Mouse (Mus musculus) limb, embryonic 15.5 days (tissue): Measurements from ENCODE around the gene Hspb7. TPM values are rescaled to one million over a fixed set of nuclear protein-coding genes. Genes with fewer than 3 reads are reported as not detected.
A peak's percentile ranks its signal among the peaks of the same experiment; 100 is the strongest.

Experiments
- ATAC-seq: fragments of 200-750 bp; cut with Nextera tagmentation; 2 replicates; pipeline ENCODE4 v1.8.0; 2017; ENCODE audit warnings: low read depth, moderate TSS enrichment; ENCODE audit not compliant: insufficient number of reproducible peaks, low FRiP score, low TSS enrichment
- H3K27ac ChIP-seq: fragments of 300-500 bp; sonication (generic); 2 replicates; pipeline ENCODE4 v1.5.1; 2015; ENCODE audit warnings: moderate library complexity, mild to moderate bottlenecking, inconsistent platforms
- H3K27me3 ChIP-seq: fragments of 300-500 bp; sonication (generic); 2 replicates; pipeline ENCODE4 v1.6.1; 2015; ENCODE audit warnings: inconsistent platforms
- H3K36me3 ChIP-seq: fragments of 300-500 bp; sonication (generic); 2 replicates; pipeline ENCODE4 v1.6.1; 2015; ENCODE audit warnings: inconsistent platforms
- H3K4me1 ChIP-seq: fragments of 300-500 bp; sonication (generic); 2 replicates; pipeline ENCODE4 v1.6.1; 2015; ENCODE audit warnings: inconsistent platforms
- H3K4me2 ChIP-seq: fragments of 300-500 bp; sonication (generic); 2 replicates; pipeline ENCODE4 v1.6.1; 2015; ENCODE audit warnings: mild to moderate bottlenecking, inconsistent platforms
- H3K4me3 ChIP-seq: fragments of 300-500 bp; sonication (generic); 2 replicates; pipeline ENCODE4 v1.5.1; 2015; ENCODE audit warnings: mild to moderate bottlenecking, inconsistent platforms
- H3K9ac ChIP-seq: fragments of 300-500 bp; sonication (generic); 2 replicates; pipeline ENCODE4 v1.6.1; 2015; ENCODE audit warnings: inconsistent platforms
- H3K9me3 ChIP-seq: fragments of 300-500 bp; sonication (generic); 2 replicates; pipeline ENCODE4 v1.6.1; 2016; ENCODE audit warnings: inconsistent platforms
- WGBS: fragments of 180-500 bp; shearing (Covaris S2); methylation state at CpG from one replicate; pipeline ENCODE4 v1.1.7; 2015; 5-methylcytosine and 5-hydroxymethylcytosine counted together
- polyA plus RNA-seq: library from polyadenylated mRNA; unstranded; fragments of >200 nt; fragmentation: Nextera tagmentation; extraction: Ambion mirVana; gene quantifications from 2 replicates; pipeline ENCODE4 v1.2.1, GENCODE M21; 2015

Gene Hspb7
- polyA plus RNA-seq = 1.7 and 5.4 TPM in 2 replicates

DNA sequence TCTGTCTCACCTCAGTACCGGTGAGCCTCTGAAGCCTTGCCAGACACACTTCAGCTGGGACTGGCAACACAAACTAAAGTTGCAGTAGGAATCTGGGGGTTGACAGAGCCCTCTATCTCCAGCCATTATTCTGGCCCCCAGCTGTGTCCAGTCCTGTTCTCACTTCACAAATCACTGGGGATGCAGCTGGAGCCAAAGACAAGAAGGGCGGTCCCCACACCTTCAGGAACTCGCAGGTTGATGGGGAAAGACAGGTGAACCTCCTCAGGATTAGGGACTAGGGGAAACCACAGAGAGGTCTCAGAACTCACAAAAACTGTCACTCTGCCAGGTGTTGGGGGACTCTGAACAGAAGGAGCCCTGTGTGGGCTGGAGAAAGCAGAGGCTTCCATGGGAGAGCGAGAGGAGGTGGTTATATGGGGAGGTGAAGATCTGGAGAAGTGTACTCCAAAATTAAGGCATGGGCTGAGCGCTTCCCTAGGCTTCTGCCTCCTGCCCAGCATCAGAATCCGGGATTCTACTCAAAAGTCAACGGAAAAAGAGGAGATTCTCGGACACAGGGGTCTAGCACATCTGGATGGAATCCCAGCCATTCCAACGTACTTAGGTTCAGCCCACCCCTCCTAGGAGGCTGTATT, at the start of gene Hspb7:
Hspb7 (plus strand) TSS at position 588 of the 638 bp plus-strand sequence.
- no peaks in the 10 kb centered on the region for H3K36me3 ChIP-seq
- H3K9ac ChIP-seq = no peak within 1 kb of the TSS; the same call in 1 of the 2 replicates
- no peak for ATAC-seq
- H3K27me3 ChIP-seq = 0 out of 2 replicates have a peak, but pooled peaks cover 6% of the 10 kb centered on the region
- H3K4me2 ChIP-seq = 0 out of 2 replicates have a peak within 1 kb of the TSS, but pooled peaks have one; percentile 10
- H3K27ac ChIP-seq = no peak within 1 kb of the TSS
- no peak within 1 kb of the TSS for H3K4me3 ChIP-seq
- H3K4me1 ChIP-seq = peaks cover 30% of the 10 kb centered on the region
- no peaks in the 10 kb centered on the region for H3K9me3 ChIP-seq
- WGBS = 39% methylated on average over 9 of the region's 9 CpGs

DNA sequence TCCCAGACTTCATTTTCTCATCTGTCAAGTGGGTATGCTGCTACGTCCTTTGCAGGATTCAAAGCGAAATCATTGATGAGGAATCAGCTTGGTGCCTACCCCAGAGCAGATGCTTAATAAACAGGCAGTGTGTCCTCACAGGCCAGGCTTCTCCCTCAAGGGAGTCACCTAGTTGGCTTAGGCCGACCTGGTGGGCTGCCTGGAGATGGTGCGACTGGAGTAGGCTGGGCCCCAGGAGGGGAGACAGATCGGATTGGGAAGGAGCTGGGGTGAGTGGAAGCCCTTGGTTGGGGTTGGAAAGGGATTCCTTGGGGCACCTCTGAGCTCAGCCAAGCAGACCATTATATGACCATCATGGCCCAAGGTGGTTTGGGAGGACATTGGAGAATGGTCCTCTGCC, 48.2 kb upstream of the Hspb7 start:
- H3K9ac ChIP-seq = no peak overlapping the region
- no peak overlapping the region for H3K27ac ChIP-seq
- H3K4me3 ChIP-seq = no peak overlapping the region
- WGBS = 88% methylated on average over 5 of the region's 5 CpGs
- H3K9me3 ChIP-seq = no peaks in the 10 kb centered on the region
- no peak overlapping the region for H3K4me2 ChIP-seq
- no peak for ATAC-seq
- peaks cover 19% of the 10 kb centered on the region for H3K27me3 ChIP-seq
- peaks cover 12% of the 10 kb centered on the region for H3K4me1 ChIP-seq
- no peaks in the 10 kb centered on the region for H3K36me3 ChIP-seq

DNA sequence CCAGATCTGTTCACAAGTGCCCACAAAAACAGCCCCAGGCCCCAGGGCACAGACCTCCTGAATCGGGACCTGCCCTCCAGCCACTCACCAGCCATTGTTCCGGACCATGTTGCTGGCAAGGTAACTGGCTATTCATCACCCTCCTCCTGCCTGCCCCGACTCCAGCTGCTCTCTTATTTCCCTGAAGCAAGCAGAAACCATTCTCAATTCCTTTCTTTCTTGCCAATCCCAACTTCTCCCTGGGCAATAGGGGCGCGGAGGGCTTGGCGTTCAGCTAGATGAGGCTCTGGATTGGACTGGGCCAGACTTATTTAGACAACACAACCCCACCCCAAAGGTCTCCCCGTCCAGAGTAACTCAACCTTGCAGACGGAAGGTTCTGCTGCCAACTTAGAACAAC, 40.9 kb upstream of the Hspb7 start:
- no peak overlapping the region for H3K4me2 ChIP-seq
- WGBS = 60% methylated on average over 8 of the region's 8 CpGs
- no peaks in the 10 kb centered on the region for H3K36me3 ChIP-seq
- H3K9ac ChIP-seq = no peak overlapping the region
- ATAC-seq = no peak
- no peaks in the 10 kb centered on the region for H3K9me3 ChIP-seq
- peaks cover 45% of the 10 kb centered on the region for H3K27me3 ChIP-seq
- H3K4me3 ChIP-seq = no peak overlapping the region
- peaks cover 13% of the 10 kb centered on the region for H3K4me1 ChIP-seq
- H3K27ac ChIP-seq = no peak overlapping the region

DNA sequence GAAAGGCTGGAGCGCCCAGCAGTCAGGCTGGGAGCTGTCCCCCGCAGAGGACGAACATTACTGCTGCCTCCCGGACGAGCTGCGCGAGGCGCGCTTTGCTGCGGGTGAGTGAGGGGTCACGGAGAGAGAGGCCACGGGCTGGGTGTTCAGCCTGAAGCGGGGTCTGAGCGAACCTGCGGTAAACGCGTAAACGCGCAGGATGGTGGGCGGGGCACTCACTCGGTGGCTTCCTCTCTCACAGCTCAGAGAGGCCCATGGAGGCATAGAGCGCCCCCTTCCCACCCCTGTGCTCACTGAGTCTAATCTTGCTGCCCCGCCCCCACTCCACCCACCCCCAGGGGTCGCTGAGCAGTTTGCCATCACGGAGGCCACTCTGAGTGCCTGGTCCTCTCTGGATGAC, 38.2 kb upstream of the Hspb7 start:
- H3K9me3 ChIP-seq = no peaks in the 10 kb centered on the region
- H3K4me2 ChIP-seq = peak overlapping the region; percentile 71
- H3K4me1 ChIP-seq = peaks cover 16% of the 10 kb centered on the region
- H3K36me3 ChIP-seq = no peaks in the 10 kb centered on the region
- peak overlapping the region; percentile 37 for H3K4me3 ChIP-seq
- peaks cover 47% of the 10 kb centered on the region for H3K27me3 ChIP-seq
- ATAC-seq = 0 out of 2 replicates have a peak, but pooled peaks have one; percentile 11
- H3K27ac ChIP-seq = no peak overlapping the region
- H3K9ac ChIP-seq = 0 out of 2 replicates have a peak overlapping the region, but pooled peaks have one; percentile 28
- WGBS = 1% methylated on average over 24 of the region's 25 CpGs

DNA sequence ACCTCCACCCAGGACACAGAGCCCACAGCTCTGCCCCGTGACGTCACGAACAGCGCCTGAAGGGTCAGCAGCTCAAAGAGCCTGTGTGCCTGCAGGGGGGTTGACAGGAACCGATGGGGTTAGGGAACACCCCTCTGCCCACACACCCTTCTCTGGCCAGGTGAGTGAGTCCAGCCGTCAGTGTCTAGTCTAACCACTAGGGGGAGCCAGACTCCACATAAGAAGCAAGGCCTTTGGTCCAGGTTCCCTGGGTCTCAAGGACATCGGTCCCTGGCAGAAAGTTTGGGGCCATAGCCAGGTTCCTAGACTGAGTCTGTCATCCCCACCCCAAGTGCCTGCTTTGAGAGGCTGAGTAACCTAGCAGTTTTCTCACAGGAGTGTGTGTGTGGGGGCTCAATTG, 35.3 kb upstream of the Hspb7 start:
- no peak overlapping the region for H3K9ac ChIP-seq
- WGBS = 0% methylated on average over 7 of the region's 7 CpGs
- no peak overlapping the region for H3K4me2 ChIP-seq
- H3K4me1 ChIP-seq = peaks cover 16% of the 10 kb centered on the region
- H3K36me3 ChIP-seq = no peaks in the 10 kb centered on the region
- ATAC-seq = no peak
- H3K9me3 ChIP-seq = no peaks in the 10 kb centered on the region
- no peak overlapping the region for H3K27ac ChIP-seq
- peaks cover 46% of the 10 kb centered on the region for H3K27me3 ChIP-seq
- no peak overlapping the region for H3K4me3 ChIP-seq

DNA sequence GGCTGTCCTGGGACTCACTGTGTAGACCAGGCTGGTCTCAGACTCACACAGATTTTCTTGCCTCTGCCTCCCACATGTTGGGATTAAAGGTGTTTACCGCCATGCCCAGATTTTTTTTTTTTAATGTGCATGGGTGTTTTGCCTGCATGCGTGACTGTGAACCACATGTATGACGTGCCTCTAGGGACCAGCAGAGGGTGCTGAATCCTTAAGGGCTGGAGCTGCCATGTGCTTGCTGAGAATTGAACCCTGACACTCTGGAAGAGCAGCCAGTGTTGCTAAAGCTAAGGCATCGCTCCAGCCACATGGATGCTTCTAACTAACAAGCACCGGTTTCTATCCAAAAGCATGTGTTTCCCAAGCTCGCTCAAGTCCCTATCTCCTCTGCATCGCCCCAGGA, 34.4 kb upstream of the Hspb7 start:
- Histone ChIP-seq H3K4me2 (no peak overlapping the region), H3K27ac (no peak overlapping the region), H3K27me3 (peaks cover 37% of the 10 kb centered on the region), H3K9ac (no peak overlapping the region), H3K4me3 (no peak overlapping the region), H3K9me3 (no peaks in the 10 kb centered on the region), H3K36me3 (no peaks in the 10 kb centered on the region), H3K4me1 (peaks cover 16% of the 10 kb centered on the region)
- 68% methylated on average over 7 of the region's 7 CpGs for WGBS
- ATAC-seq = no peak

DNA sequence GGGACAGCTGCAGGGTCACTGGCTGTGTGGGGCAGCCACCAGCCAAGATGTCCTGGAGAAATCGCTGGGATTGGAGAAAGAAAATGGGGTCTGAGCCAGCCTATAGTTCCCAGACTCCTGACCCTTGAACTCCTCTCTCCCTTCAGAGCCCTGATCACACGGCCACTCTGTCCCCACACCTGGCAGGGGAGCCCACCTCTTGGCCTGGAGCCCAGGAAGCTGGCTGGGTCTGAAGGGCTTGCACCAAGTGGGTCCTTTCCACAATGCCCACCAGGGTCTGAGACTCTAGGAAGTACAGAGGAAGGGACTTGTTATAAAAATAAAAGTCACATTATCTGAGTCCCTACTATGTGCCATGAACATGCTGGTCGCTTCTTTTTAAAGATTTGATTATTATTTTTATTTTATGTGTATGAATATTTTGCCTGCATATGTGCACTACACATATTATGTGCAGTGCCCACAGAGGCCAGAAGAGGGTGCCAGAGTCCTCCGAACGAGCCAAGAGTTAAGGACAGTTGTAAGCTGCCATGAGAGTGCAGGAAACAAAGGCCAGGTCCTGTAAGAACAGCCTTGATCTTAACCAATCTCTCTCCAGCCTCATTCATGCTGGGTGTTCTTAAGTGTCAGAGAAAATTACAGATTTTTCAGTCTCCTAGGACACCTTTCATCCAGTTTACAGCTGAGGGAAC, 33.3 kb upstream of the Hspb7 start:
- Histone ChIP-seq H3K4me1 (peaks cover 11% of the 10 kb centered on the region), H3K9ac (no peak overlapping the region), H3K36me3 (no peaks in the 10 kb centered on the region), H3K4me3 (no peak overlapping the region), H3K27ac (no peak overlapping the region), H3K4me2 (no peak overlapping the region), H3K27me3 (peaks cover 27% of the 10 kb centered on the region), H3K9me3 (no peaks in the 10 kb centered on the region)
- WGBS = 18% methylated on average over 5 of the region's 5 CpGs
- ATAC-seq = no peak

DNA sequence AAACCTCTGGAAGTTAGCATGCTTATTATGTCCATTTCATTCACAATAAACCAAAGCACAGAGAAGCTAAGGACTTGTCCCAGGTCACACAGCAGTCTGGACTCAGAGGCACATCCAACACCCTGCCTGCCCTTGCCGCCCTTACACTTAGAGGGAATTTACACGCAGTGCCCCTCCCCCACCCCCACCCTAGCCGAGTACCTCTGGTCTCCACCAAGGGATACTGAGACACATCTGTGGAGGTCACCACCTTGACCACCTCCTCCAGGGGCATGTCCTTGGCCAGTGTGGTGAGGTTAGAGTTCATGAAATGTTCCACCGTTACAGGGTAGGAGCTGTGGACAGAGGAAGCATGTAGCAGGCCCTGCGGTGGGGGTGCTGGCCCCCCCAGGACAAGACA, 32.6 kb upstream of the Hspb7 start:
- H3K27me3 ChIP-seq = peaks cover 20% of the 10 kb centered on the region
- peaks cover 5% of the 10 kb centered on the region for H3K4me1 ChIP-seq
- H3K4me3 ChIP-seq = no peak overlapping the region
- no peak for ATAC-seq
- no peak overlapping the region for H3K27ac ChIP-seq
- H3K4me2 ChIP-seq = no peak overlapping the region
- no peaks in the 10 kb centered on the region for H3K9me3 ChIP-seq
- no peak overlapping the region for H3K9ac ChIP-seq
- H3K36me3 ChIP-seq = no peaks in the 10 kb centered on the region
- WGBS = 65% methylated on average over 5 of the region's 5 CpGs

DNA sequence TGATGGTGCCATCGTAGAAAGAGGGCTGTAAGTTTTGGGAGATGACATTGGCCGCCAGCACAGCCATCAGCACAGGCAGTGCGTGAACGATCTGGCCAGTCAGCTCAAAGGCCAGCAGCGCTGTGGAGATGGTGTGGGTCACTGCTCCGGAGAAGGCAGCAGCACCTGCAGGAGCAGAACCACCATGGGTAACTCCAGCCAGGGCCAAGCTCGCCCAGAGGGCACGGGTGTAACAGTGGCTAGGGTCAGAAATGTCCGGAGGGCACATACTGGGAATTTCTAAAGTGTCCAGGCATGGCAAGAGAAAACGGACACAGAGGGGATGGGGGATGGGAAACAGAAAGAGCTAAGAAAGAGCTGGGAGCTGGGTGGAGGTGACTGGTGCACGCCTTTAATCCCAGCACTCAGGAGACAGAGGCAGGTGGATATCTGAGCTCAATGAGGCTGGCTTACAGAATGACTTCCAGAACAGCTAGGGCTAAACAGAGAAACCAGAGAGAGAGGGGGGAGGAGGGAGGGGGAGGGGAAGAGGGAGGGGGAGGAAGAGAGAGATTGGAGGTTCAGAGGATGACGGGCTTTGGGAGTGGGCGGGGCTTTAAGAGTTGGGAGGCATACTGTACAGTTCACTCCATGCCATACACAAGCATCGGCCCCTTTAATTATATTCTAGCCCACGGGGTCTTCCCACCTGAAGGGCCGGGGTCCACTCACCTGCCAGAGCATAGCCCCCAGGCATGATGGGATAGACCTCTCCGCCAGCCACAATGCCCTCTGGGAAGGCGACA, 31.0 kb upstream of the Hspb7 start:
- peaks cover 4% of the 10 kb centered on the region; the same call in 1 of the 2 replicates for H3K4me1 ChIP-seq
- no peak for ATAC-seq
- no peak overlapping the region for H3K27ac ChIP-seq
- H3K36me3 ChIP-seq = no peaks in the 10 kb centered on the region
- WGBS = 64% methylated on average over 18 of the region's 18 CpGs
- no peak overlapping the region for H3K4me2 ChIP-seq
- H3K4me3 ChIP-seq = no peak overlapping the region
- H3K9ac ChIP-seq = no peak overlapping the region
- no peaks in the 10 kb centered on the region for H3K9me3 ChIP-seq
- H3K27me3 ChIP-seq = peaks cover 3% of the 10 kb centered on the region

DNA sequence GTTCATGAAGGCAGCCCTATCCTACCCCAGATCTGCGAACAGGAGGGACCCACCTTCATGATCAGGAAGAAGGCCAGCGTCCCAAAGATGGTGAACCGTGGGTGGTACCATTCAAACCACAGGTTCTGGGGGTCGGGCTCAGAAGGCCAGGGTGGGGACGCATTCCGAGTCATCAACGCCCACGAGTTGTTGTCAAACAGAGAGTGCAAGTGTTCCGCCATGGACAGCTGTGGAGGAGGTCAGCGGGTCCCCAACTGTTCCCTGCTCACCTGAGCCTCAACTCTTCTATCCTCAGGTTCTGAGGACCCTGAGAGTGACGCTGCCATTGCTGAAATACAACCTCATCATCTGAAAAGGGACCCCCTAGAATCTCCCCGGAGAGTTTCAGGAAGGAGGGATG, 29.3 kb upstream of the Hspb7 start:
- Histone ChIP-seq H3K4me1 (0 out of 2 replicates have a peak, but pooled peaks cover 4% of the 10 kb centered on the region), H3K9me3 (no peaks in the 10 kb centered on the region), H3K27ac (no peak overlapping the region), H3K4me3 (no peak overlapping the region), H3K27me3 (no peaks in the 10 kb centered on the region; the same call in 1 of the 2 replicates), H3K36me3 (no peaks in the 10 kb centered on the region), H3K9ac (no peak overlapping the region), H3K4me2 (no peak overlapping the region)
- WGBS = 75% methylated on average over 12 of the region's 12 CpGs
- no peak for ATAC-seq

DNA sequence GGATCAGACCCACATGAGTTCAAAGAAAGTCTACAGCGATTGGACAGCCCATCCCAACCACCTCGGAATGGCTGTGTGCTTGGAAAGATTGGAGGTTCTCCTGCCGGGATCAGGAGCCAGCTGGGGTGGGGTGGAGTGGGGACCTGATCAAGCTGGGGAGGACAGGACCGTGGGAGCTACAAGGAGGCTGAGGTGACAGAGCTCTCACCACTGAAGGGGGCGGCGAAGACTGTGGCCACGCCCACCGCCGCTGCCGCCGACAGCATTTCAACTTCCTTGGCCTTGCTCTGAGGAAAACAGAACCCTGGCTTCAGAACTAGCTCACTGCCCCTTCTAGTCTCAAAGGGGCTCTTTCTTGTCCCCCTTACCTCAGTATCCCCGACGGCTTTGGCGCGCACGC, 25.8 kb upstream of the Hspb7 start:
- no peaks in the 10 kb centered on the region; the same call in 1 of the 2 replicates for H3K27me3 ChIP-seq
- H3K4me3 ChIP-seq = no peak overlapping the region
- peak overlapping the region; percentile 22; the same call in 1 of the 2 replicates for H3K4me2 ChIP-seq
- ATAC-seq = no peak
- no peaks in the 10 kb centered on the region for H3K36me3 ChIP-seq
- no peak overlapping the region for H3K27ac ChIP-seq
- H3K9ac ChIP-seq = no peak overlapping the region
- H3K9me3 ChIP-seq = no peaks in the 10 kb centered on the region
- WGBS = 15% methylated on average over 16 of the region's 16 CpGs
- peaks cover 13% of the 10 kb centered on the region; the same call in 1 of the 2 replicates for H3K4me1 ChIP-seq

DNA sequence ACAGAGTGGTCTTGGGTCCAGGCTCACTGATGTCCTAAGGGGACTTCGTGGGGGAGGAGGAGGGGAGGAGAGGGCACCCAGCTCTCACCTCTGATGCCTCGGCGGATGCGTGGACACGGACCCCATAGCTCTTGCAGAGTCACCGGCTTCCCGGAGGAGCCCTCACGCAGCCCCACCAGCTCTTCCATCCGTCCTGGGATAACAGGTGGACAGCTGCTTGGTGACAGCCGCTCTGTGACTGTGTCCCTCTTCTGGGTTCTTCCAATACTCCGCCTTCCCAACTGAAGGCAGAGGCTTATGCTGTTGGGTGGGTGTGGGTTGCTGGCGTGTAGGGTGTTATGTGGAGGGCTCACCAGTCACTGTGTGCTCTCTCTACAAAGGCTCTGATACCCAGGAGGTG, 22.7 kb upstream of the Hspb7 start:
- Histone ChIP-seq H3K9ac (no peak overlapping the region), H3K4me2 (no peak overlapping the region), H3K27me3 (no peaks in the 10 kb centered on the region), H3K27ac (no peak overlapping the region), H3K36me3 (no peaks in the 10 kb centered on the region), H3K4me1 (peaks cover 16% of the 10 kb centered on the region; the same call in 1 of the 2 replicates), H3K9me3 (no peaks in the 10 kb centered on the region), H3K4me3 (no peak overlapping the region)
- no peak for ATAC-seq
- WGBS = 79% methylated on average over 12 of the region's 12 CpGs
